Mouse (Mus musculus) frontal cortex, postnatal 14 days (tissue): Measurements from ENCODE around the gene Olfr1047.
"Not testable (repeated sequence)": the region's sequence is repeated elsewhere in the genome, so short reads cannot be mapped to it uniquely, and the experiment has no call there.

Source experiments
- DNase-seq, 2 experiments: peaks; one replicate each; pipeline ENCODE4 v3.0.0; 2022; ENCODE audit warnings: low spot score in 2 of 2

Gene Olfr1047

DNA sequence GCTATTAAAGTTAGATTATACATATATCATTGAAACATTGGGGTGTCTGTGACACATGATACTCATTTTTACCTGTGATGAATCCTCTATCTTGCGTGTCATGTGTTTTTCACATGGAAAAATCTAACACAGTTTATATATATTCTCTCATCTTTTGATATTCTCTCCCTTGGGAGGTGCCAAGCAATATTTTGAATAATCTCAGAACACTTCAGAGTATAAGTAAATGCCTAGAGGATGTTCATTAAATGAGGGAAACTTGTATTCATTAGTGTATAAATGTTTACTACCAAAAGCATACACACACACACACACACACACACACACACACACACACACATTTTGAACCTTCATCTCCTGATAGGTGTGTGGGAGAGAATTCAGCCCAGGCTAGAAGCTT lies at the start of gene Olfr1047:
TSS of gene Olfr1047 (minus strand) at position 101 of the 400 bp plus-strand sequence.
- DNase-seq = no peak

DNA sequence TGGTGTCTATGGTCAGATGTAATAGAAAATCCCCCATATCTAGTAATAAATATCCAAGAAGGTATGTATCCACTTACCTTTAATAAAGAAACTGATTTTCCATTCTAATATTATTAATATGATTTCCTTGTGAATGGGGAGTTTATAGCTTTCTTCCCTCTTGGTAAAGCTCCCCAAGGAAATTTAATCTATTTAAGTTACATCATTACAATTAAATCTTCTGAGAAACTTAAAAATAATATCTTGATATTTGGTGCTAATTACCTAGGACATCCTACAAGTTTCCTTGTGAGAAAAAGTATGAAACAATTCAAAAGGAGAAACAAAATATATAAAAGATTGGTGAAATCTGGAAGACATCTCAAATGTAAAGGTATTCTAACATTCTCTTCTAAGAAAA lies 47.8 kb upstream of the Olfr1047 start, which contains the start of gene Olfr1051:
TSS of gene Olfr1051 (minus strand) at position 101 of the 400 bp plus-strand sequence.
- DNase-seq = not testable (repeated sequence)

DNA sequence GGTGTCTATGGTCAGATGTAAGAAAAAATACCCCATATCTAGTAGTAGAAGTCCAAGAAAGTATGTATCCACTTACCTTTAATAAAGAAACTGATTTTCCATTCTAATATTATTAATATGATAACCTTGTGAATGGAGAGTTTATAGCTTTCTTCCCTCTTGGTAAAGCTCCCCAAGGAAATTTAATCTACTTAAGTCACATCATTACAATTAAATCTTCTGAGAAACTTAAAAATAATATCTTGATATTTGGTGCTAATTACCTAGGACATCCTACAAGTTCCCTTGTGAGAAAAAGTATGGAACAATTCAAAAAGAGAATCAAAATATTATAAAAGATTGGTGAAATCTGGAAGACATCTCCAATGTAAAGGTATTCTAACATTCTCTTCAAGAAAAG lies 27.0 kb upstream of the Olfr1047 start, which contains the start of gene Olfr1049:
TSS of gene Olfr1049 (minus strand) at position 101 of the 400 bp plus-strand sequence.
- DNase-seq = not testable (repeated sequence)

DNA sequence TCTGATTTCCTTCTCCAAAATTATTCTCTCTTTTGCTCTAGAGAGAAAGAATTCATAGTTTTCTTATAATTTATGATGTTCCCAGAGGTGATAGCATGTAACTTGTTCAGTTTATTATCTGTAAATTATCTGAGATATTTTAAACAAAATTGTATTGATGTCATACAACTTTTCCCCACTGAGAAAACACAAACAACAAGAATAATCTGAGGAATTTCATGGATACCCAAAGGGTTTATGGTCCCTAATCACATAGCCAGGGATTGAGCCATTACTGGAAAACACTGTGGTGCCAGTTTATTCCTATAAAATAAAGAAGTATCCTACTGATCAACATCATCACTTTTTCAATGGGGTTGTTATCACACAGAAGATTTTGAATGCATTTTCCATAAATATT lies 9.0 kb upstream of the Olfr1047 start, which contains the start of gene Olfr1048:
TSS of gene Olfr1048 (minus strand) at position 101 of the 400 bp plus-strand sequence.
- DNase-seq = no peak

- no peak for DNase-seq
Observed at GRCm38 (mm10) chr2:86219214-86219613, 12.0 kb downstream of the Olfr1047 start, which contains the start of gene Olfr1046. Gene Olfr1046 (minus strand): TSS chr2:86219314.

DNA sequence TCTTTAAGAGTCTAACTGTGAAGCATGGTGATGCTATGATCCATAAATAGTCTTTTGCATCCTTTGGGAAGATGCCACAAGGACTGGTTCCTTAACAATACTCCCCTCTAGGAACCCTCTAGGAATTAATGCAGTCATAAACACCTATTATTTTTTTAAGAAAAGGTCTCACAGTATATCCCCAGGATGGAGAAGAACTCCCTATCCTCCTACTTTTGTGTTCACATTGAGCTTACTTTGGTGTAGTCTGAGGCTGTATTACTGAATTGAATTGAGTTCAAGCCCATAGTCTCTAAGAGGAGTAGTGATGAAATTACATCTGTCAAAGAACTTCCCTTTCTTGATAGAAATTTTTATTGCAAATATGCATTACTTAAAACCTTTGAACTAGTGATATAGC lies 28.3 kb downstream of the Olfr1047 start, which contains the start of gene Olfr1045:
TSS of gene Olfr1045 (minus strand) at position 101 of the 400 bp plus-strand sequence.
- DNase-seq = no peak

DNA sequence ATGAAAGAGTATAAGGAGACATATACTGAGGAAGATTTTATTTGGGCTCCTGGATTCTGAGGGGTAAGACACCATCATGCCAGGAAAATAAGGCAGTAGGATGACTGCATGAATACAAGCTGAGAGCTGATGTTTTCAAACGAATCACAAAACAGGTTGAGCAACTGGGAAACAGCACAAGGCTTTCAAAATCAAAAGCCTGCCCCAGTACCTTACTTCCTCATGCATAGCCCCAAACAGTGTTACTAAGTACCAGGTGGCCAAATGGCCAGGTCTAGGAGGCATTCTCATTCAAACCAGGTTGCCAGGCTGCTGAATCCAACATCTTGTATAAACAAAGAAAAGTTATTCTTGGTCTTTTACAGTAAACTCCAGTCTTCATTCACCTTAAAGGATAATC lies 35.3 kb downstream of the Olfr1047 start:
- no peak for DNase-seq

DNA sequence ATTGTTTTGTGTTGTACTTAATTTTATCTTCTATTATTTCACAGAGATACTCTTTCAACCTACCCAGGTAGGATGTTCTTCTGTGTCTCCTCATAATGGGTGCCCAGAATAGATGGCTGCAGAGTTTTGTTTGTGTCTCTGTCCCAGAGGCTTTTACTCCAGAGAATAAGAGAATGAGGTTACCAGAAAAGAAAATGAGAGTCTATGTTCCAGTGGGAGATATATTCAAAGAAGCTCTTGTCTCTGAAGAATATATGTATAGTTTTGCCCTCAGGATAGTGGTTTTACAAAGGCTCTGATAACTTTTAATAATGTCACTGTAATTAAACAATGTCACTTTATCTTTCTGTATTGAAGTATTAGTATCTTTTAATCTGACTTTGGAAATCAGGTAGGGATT lies 45.6 kb downstream of the Olfr1047 start, which contains the start of gene Olfr52:
TSS of gene Olfr52 (minus strand) at position 101 of the 400 bp plus-strand sequence.
- DNase-seq = no peak

DNA sequence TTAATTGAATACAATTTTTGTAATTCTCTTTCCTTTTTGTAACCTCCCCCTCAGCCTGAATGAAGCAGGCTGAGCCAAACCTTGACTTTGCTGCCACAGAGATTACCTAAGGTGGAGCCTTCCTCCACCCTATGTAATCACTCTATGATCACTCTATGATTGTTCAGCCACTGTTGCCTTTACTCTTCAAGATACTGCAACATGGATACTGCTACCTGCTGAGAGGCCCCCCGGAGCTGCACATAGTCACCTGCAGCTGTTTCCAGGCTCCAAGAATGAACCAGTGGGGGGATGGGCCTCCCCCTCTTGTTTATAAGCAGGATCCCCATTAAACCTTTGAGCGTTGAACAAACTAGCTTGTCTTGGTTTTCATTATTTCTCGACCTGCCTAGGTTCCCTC lies 51.3 kb downstream of the Olfr1047 start:
- DNase-seq = no peak

DNA sequence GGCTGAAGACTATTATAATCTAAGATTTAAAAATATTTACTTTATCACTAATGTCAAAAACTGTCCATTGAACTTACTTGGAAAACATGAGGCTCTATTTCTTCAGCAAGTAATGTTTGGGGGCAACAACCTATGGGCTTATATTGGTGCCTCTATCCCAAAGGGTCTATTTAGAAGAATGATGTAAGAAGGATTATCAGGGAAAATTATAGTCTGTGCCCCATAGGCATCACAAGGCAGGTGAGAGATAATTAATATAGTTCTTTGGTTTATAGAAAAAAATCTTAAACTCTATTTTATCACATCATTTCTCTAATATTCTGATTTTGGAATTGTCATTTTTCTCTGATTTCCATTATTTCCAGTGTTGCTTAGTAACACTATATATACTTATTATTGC lies 53.5 kb downstream of the Olfr1047 start, which contains the start of gene Olfr1044:
TSS of gene Olfr1044 (minus strand) at position 101 of the 400 bp plus-strand sequence.
- DNase-seq = no peak
